Mouse (Mus musculus): ENCODE measurements around the gene Cflar. TPM values are rescaled to one million over a fixed set of nuclear protein-coding genes. Genes with fewer than 3 reads are reported as not detected.
"Not testable (repeated sequence)": the region's sequence is repeated elsewhere in the genome, so short reads cannot be mapped to it uniquely, and the experiment has no call there.

Gene Cflar
- polyA plus RNA-seq, 1 experiment, result 15.4 TPM

DNA sequence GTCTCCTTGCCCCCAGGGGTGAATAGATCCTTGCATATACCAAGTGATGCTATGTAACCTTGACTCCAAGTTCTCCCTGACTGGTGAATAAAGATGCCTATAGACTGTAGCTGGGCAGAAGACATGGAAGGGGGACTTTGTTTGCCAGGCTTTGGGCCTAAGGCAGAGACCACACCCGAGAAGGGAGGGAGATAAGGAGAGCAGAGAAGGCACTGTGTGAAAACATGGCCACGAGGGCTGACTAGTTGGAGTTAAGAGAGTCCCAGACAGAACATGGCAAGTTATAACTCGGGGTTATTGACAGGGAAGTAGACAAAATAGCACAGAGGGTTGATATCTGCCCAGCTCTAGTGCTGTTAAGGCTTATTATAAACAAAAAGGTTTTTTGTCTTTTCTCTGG, 11.3 kb upstream of the Cflar start:
- H3K27ac ChIP-seq (ENCODE audit: insufficient read depth, low read length), result no peak overlapping the region
- H3K4me3 ChIP-seq (replicated peaks; ENCODE audit: insufficient read depth, low read depth, low read length), result no peak overlapping the region
- TF ChIP-seq CTCF (IDR thresholded peaks at IDR 0.05; ENCODE audit: borderline replicate concordance, insufficient read depth, low read depth, low read length) (no peak), POLR2A (IDR thresholded peaks at IDR 0.05; ENCODE audit: borderline replicate concordance, insufficient read depth, low read length) (no peak)
- WGBS, result 65% methylated on average over 3 of the region's 3 CpGs
- no peak for DNase-seq
- no peaks in the 10 kb centered on the region for H3K27me3 ChIP-seq (ENCODE audit: control insufficient read depth, insufficient read depth, low read length)
- H3K4me1 ChIP-seq (ENCODE audit: control insufficient read depth, insufficient read depth, low read length), result no peaks in the 10 kb centered on the region

DNA sequence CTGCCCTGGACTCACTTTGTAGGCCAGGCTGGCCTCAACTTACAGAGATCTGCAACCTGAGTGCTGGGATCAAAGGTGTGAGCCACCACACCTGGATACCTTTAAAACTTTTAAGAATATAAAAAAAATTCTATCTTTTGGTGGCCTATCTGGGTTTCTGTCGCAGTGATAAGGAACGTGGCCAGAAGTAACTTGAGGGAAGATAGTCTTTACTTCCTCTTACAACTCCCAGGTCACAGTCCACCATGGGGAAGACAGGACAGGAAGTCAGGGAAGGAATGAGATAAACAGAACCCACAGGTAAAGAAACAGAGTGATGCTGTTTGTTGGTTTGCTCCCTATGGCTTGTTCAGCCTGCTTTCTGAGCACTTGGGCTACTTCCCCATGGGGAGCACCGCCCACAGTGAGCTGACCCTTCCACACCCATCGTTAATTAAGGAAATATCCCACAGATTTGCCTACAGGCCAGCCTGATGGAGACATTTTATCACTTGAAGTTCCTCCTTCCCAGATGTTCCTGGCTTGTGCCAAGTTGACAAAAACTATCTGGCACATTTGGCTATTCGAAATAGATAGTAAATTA, 10.6 kb upstream of the Cflar start:
- not testable (repeated sequence) for H3K27ac ChIP-seq (ENCODE audit: insufficient read depth, low read length); DNase-seq; H3K4me1 ChIP-seq (ENCODE audit: control insufficient read depth, insufficient read depth, low read length); H3K27me3 ChIP-seq (ENCODE audit: control insufficient read depth, insufficient read depth, low read length); H3K4me3 ChIP-seq (replicated peaks; ENCODE audit: insufficient read depth, low read depth, low read length)
- WGBS, result 83% methylated on average over 5 of the region's 5 CpGs

DNA sequence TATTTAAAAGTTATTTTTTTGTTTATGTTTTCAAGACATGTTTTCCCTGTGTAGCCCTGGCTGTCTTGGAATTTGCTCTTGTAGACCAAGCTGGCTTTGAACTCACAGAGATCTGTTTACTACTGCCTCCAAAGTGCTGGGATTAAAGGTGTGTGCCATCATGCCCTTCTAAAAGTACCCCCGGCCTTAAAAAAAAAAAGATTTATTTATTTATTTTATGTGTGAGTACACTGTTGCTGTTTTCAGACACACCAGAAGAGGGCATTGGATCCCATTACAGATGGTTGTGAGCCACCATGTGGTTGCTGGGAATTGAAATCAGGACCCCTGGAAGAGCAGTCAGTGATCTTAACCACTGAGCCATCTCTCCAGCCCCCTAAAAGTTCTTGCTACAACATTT, 1.3 kb upstream of the Cflar start:
- WGBS, result 88% methylated on average over 1 of the region's 1 CpGs
- H3K4me3 ChIP-seq (replicated peaks; ENCODE audit: insufficient read depth, low read depth, low read length); H3K27me3 ChIP-seq (ENCODE audit: control insufficient read depth, insufficient read depth, low read length); DNase-seq; H3K27ac ChIP-seq (ENCODE audit: insufficient read depth, low read length); H3K4me1 ChIP-seq (ENCODE audit: control insufficient read depth, insufficient read depth, low read length): not testable (repeated sequence)

- Histone ChIP-seq H3K27ac (ENCODE audit: insufficient read depth, low read length) (peak overlapping the region; percentile 57; the same call in 1 of the 2 replicates), H3K4me3 (replicated peaks; ENCODE audit: insufficient read depth, low read depth, low read length) (peak overlapping the region; percentile 66), H3K27me3 (ENCODE audit: control insufficient read depth, insufficient read depth, low read length) (no peaks in the 10 kb centered on the region), H3K4me1 (ENCODE audit: control insufficient read depth, insufficient read depth, low read length) (no peaks in the 10 kb centered on the region)
- no peak for DNase-seq
- TF ChIP-seq CTCF (IDR thresholded peaks at IDR 0.05; ENCODE audit: borderline replicate concordance, insufficient read depth, low read depth, low read length) (no peak), POLR2A (IDR thresholded peaks at IDR 0.05; ENCODE audit: borderline replicate concordance, insufficient read depth, low read length) (no peak)
- WGBS, result 49% methylated on average over 10 of the region's 10 CpGs
Observed at GRCm38 (mm10) chr1:58710711-58711364, 470 bp upstream of the Cflar start.

DNA sequence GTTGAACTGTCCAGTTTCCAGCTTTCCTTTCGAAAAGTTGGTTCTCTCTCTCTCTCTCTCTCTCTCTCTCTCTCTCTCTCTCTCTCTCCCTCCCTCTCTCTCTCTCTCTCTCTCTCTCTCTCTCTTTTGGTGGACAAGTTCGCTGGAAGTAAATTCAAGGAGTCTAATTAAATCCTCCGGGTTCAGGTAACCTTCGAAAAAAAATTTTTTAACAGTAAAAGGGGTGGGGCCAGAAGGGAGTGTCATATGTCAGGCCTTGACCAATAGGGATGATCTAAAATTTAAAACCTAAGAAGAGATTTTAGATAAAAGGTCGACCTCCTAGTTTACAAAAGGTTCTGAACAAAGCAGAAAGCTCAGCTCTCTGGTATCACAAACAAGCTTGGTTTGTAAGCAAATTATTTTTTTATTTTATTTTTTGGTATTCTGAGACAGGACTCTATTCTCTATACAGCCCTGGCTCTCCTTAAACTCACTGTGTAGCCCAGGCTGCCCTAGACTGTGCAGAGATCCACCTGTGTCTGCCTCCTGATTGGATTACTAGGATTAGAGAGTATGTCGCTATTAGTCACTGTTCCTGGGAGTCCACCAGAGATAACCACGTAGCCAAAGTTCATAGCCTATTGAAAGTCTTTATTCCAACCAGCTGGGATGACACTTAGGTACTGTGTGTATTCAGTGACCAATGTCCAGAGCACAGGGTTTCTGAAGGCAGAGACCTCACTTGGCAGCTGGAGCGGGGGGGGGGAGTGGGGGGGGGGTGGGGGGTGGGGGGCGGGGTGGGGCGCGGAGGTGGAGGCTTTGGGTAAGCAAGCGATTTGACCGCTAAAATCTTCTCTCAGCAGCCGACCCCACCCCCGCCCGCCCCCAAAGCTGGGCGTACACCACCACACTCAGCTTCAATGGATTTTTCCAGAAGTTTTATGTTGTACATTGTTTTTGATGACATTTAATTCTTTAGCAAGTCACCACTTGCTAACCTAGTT, 1.1 kb downstream of the Cflar start:
- DNase-seq, result peak; percentile 40 to 53
- TF ChIP-seq POLR2A (IDR thresholded peaks at IDR 0.05; ENCODE audit: borderline replicate concordance, insufficient read depth, low read length) (no peak), CTCF (IDR thresholded peaks at IDR 0.05; ENCODE audit: borderline replicate concordance, insufficient read depth, low read depth, low read length) (no peak)
- Histone ChIP-seq H3K27ac (ENCODE audit: insufficient read depth, low read length) (peak overlapping the region; percentile 40; the same call in 1 of the 2 replicates), H3K27me3 (ENCODE audit: control insufficient read depth, insufficient read depth, low read length) (no peaks in the 10 kb centered on the region), H3K4me1 (ENCODE audit: control insufficient read depth, insufficient read depth, low read length) (no peaks in the 10 kb centered on the region), H3K4me3 (replicated peaks; ENCODE audit: insufficient read depth, low read depth, low read length) (peak overlapping the region; percentile 66)
- 8% methylated on average over 17 of the region's 17 CpGs for WGBS

- H3K4me3 ChIP-seq (replicated peaks; ENCODE audit: insufficient read depth, low read depth, low read length), result peak overlapping the region; percentile 57
- 7% methylated on average over 31 of the region's 31 CpGs for WGBS
- peak; percentile 69 to 74 for DNase-seq
- TF ChIP-seq POLR2A (IDR thresholded peaks at IDR 0.05; ENCODE audit: borderline replicate concordance, insufficient read depth, low read length) (no peak), CTCF (IDR thresholded peaks at IDR 0.05; ENCODE audit: borderline replicate concordance, insufficient read depth, low read depth, low read length) (no peak)
- H3K4me1 ChIP-seq (ENCODE audit: control insufficient read depth, insufficient read depth, low read length), result no peaks in the 10 kb centered on the region
- no peaks in the 10 kb centered on the region for H3K27me3 ChIP-seq (ENCODE audit: control insufficient read depth, insufficient read depth, low read length)
- H3K27ac ChIP-seq (ENCODE audit: insufficient read depth, low read length), result peak overlapping the region; percentile 37
Observed at GRCm38 (mm10) chr1:58713081-58713892, 2.0 kb downstream of the Cflar start.

DNA sequence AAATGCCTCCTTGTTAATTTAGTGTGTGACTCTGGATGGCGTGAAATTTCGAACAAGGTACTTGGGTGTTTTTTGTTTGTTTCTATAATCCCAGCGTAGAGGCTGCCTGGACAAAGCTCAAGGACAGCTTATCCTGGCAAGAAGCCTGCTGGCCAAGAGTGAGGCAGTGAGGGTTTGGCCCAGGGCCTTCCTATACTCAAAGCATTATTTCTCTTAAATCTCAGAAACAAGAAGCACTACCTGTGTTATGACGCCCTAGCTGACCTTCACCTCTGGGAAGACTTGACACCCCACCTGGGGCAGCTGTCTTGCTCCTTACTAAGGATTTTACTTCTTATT, 2.6 kb downstream of the Cflar start:
- WGBS, result 11% methylated on average over 4 of the region's 4 CpGs
- TF ChIP-seq CTCF (IDR thresholded peaks at IDR 0.05; ENCODE audit: borderline replicate concordance, insufficient read depth, low read depth, low read length) (no peak), POLR2A (IDR thresholded peaks at IDR 0.05; ENCODE audit: borderline replicate concordance, insufficient read depth, low read length) (no peak)
- H3K27me3 ChIP-seq (ENCODE audit: control insufficient read depth, insufficient read depth, low read length), result no peaks in the 10 kb centered on the region
- no peaks in the 10 kb centered on the region for H3K4me1 ChIP-seq (ENCODE audit: control insufficient read depth, insufficient read depth, low read length)
- peak overlapping the region; percentile 57 for H3K4me3 ChIP-seq (replicated peaks; ENCODE audit: insufficient read depth, low read depth, low read length)
- H3K27ac ChIP-seq (ENCODE audit: insufficient read depth, low read length), result no peak overlapping the region; the same call in 1 of the 2 replicates
- peak; percentile 78 to 83 for DNase-seq

Measured in cerebellum, adult 2 months (tissue).